17 mouse cellular contexts compared by ENCODE assay signal in genomic region chr12:28969671-28970379, GRCm38 (mm10).
DNase-seq lines count a peak whose midpoint lies in the region; ATAC-seq lines count a peak whose summit lies in the region.
"Had no signal": no experiment of that assay in that cellular context is flagged by ENCODE, and none has a peak within 500 bp of the region (broad histone marks: within the 10 kb centered on the region; RNA-seq: fewer than 3 reads in every experiment).

No protein-coding gene starts in this region.

- no peaks in the 10 kb centered on the region for H3K36me3 ChIP-seq in forebrain, embryonic 12.5 days (replicated peaks)
- H3K36me3 ChIP-seq: embryonic facial prominence, embryonic 15.5 days; heart, embryonic 10.5 days; limb, embryonic 13.5 days; midbrain, embryonic 15.5 days had no signal

- peaks cover 5% of the 10 kb centered on the region for H3K9me3 ChIP-seq in forebrain, embryonic 12.5 days
- H3K9me3 ChIP-seq: embryonic facial prominence, embryonic 15.5 days; midbrain, embryonic 15.5 days had no signal

- DNase-seq in adrenal gland, postnatal 25 days = peak; percentile 14
- no peak for DNase-seq in adrenal gland, adult (ENCODE audit: inconsistent age in 2 of 2, low spot score in 1 of 2)
- peak; percentile 33 for DNase-seq in layer of hippocampus, adult 9-11 months
- DNase-seq in layer of hippocampus, postnatal 14 days (ENCODE audit: low spot score in 2 of 2) = no peak
- peak; percentile 52 to 59 for DNase-seq in left cerebral cortex, postnatal 36 days (ENCODE audit: low spot score in 2 of 2)
- no peak for DNase-seq in kidney, adult 18-20 months
- no peak for DNase-seq in MN1 (ENCODE audit: low spot score)
- DNase-seq: gastrocnemius, postnatal 25 days; kidney, postnatal 36 days; lung, adult 18-20 months had no signal

- 78% methylated on average over 2 of the region's 2 CpGs for WGBS in forebrain, embryonic 12.5 days

- no peak overlapping the region for H3K9ac ChIP-seq in forebrain, embryonic 12.5 days
- H3K9ac ChIP-seq: embryonic facial prominence, embryonic 15.5 days; forebrain, embryonic 13.5 days; limb, embryonic 13.5 days; midbrain, embryonic 15.5 days had no signal

- intact Hi-C loops in left cerebral cortex, postnatal 36 days (cut with DNase I) = loop anchor here (5.0 to 10.0 kb wide), 3 partner anchors 172 to 565 kb away; partner anchors contain the start of gene Allc

- H3K4me2 ChIP-seq in forebrain, embryonic 12.5 days = no peak overlapping the region
- H3K4me2 ChIP-seq: embryonic facial prominence, embryonic 15.5 days; forebrain, embryonic 13.5 days; limb, embryonic 13.5 days; midbrain, embryonic 15.5 days had no signal

- no peak overlapping the region for H3K4me3 ChIP-seq in forebrain, embryonic 12.5 days (replicated peaks)
- H3K4me3 ChIP-seq: embryonic facial prominence, embryonic 15.5 days; forebrain, embryonic 13.5 days; heart, embryonic 10.5 days; limb, embryonic 13.5 days; midbrain, embryonic 15.5 days had no signal

- H3K27ac ChIP-seq in forebrain, embryonic 12.5 days = no peak overlapping the region
- H3K27ac ChIP-seq: embryonic facial prominence, embryonic 15.5 days; forebrain, embryonic 13.5 days; heart, embryonic 10.5 days; limb, embryonic 13.5 days; macrophage; midbrain, embryonic 15.5 days had no signal

- ATAC-seq in forebrain, embryonic 12.5 days (ENCODE audit: low FRiP score) = no peak
- ATAC-seq: forebrain, embryonic 13.5 days; midbrain, embryonic 15.5 days had no signal

- H3K27me3 ChIP-seq in forebrain, embryonic 12.5 days = no peaks in the 10 kb centered on the region
- H3K27me3 ChIP-seq: embryonic facial prominence, embryonic 15.5 days; forebrain, embryonic 13.5 days; limb, embryonic 13.5 days; midbrain, embryonic 15.5 days had no signal

- peaks cover 9% of the 10 kb centered on the region; the same call in 1 of the 2 replicates for H3K4me1 ChIP-seq in forebrain, embryonic 12.5 days
- H3K4me1 ChIP-seq: embryonic facial prominence, embryonic 15.5 days; heart, embryonic 10.5 days; limb, embryonic 13.5 days had no signal

Comparison
In these comparisons a context has a peak if more than half of its experiments do, and no peak if none do; other contexts are left out.
1. DNase-seq: peak in adrenal gland, postnatal 25 days (single experiment), layer of hippocampus, adult 9-11 months (single experiment) and left cerebral cortex, postnatal 36 days (2 of 2); none in adrenal gland, adult (0 of 2), layer of hippocampus, postnatal 14 days (0 of 2), kidney, adult 18-20 months (single experiment) and MN1 (single experiment).